Mouse (Mus musculus) urinary bladder, postnatal 14 days (tissue): ENCODE data around the gene Gm20826.
"Not testable (repeated sequence)": the region's sequence is repeated elsewhere in the genome, so short reads cannot be mapped to it uniquely, and the experiment has no call there.

Experiments used
- DNase-seq: peaks from one replicate; pipeline ENCODE4 v3.0.0; 2021; ENCODE audit warnings: low spot score

Gene Gm20826

DNA sequence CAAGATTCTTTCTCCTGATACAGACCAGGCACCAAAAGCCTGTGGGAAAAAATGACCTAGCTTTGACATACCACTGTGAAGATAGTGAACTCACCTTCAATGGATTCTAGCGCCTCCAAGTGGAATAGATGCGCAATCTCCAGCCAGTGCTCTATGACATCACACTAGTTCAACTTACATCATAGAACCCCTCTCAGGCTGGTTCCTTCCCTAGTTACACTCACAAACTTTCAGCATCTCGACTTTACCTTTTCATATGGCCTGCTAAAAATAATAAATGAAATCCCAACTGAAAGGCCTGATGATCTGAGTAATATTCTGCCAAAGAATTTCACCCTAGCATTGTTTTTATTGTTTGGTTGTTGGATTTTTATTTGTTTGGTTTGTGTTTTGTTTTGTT is at the start of gene Gm20826:
Gene Gm20826 (minus strand): TSS at position 101 of the 400 bp plus-strand sequence.
- DNase-seq = not testable (repeated sequence)
